Mouse (Mus musculus) hindbrain, embryonic 14.5 days (tissue): ENCODE measurements around the gene Nptxr. TPM values are rescaled to one million over a fixed set of nuclear protein-coding genes. Genes with fewer than 3 reads are reported as not detected.

Experiments
- ATAC-seq: fragments of 200-750 bp; cut with Nextera tagmentation; 2 replicates; pipeline ENCODE4 v1.8.0; 2017; ENCODE audit warnings: moderate number of reproducible peaks, mild to moderate bottlenecking, moderate TSS enrichment, moderate library complexity; ENCODE audit not compliant: low FRiP score
- DNase-seq: peaks from one replicate; pipeline ENCODE4 v3.0.0-alpha.2; 2015; ENCODE audit warnings: low spot score
- H3K27ac ChIP-seq: fragments of 300-500 bp; sonication (generic); 2 replicates; pipeline ENCODE4 v1.5.1; 2014; ENCODE audit warnings: mild to moderate bottlenecking, moderate library complexity
- H3K27me3 ChIP-seq: fragments of 300-500 bp; sonication (generic); 2 replicates; pipeline ENCODE4 v1.6.1; 2014; ENCODE audit warnings: mild to moderate bottlenecking, low read length, mixed read lengths; ENCODE audit not compliant: control insufficient read depth, insufficient read depth
- H3K36me3 ChIP-seq: fragments of 300-500 bp; sonication (generic); replicated peaks from 2 replicates; pipeline ENCODE4 v1.6.1; 2014; ENCODE audit not compliant: control insufficient read depth, insufficient read depth
- H3K4me1 ChIP-seq: fragments of 300-500 bp; sonication (generic); replicated peaks from 2 replicates; pipeline ENCODE4 v1.6.1; 2014; ENCODE audit warnings: antibody characterized with exemption, low read length, mixed read lengths; ENCODE audit not compliant: control insufficient read depth, insufficient read depth
- H3K4me2 ChIP-seq: fragments of 300-500 bp; sonication (generic); replicated peaks from 2 replicates; pipeline ENCODE4 v1.6.1; 2014; ENCODE audit warnings: mild to moderate bottlenecking, moderate library complexity
- H3K4me3 ChIP-seq: fragments of 300-500 bp; sonication (generic); replicated peaks from 2 replicates; pipeline ENCODE4 v1.5.1; 2014; ENCODE audit warnings: mild to moderate bottlenecking, low read length
- H3K9ac ChIP-seq: fragments of 300-500 bp; sonication (generic); 2 replicates; pipeline ENCODE4 v1.6.1; 2014
- H3K9me3 ChIP-seq: fragments of 300-500 bp; sonication (generic); 2 replicates; pipeline ENCODE4 v1.6.1; 2016; ENCODE audit warnings: low read length; ENCODE audit not compliant: control insufficient read depth
- WGBS: fragments of 180-500 bp; shearing (Covaris S2); extraction: QIAGEN DNeasy Blood & Tissue Kit; methylation state at CpG from one replicate; pipeline ENCODE4 v1.1.7; 2014; 5-methylcytosine and 5-hydroxymethylcytosine counted together
- polyA plus RNA-seq: library from polyadenylated mRNA; unstranded; fragments of >200 nt; fragmentation: Nextera tagmentation; extraction: Ambion mirVana; gene quantifications from 2 replicates; pipeline ENCODE4 v1.2.1, GENCODE M21; 2014

Nptxr gene
- polyA plus RNA-seq, 1 experiment from 2014 or later, result 20.9 TPM

DNA sequence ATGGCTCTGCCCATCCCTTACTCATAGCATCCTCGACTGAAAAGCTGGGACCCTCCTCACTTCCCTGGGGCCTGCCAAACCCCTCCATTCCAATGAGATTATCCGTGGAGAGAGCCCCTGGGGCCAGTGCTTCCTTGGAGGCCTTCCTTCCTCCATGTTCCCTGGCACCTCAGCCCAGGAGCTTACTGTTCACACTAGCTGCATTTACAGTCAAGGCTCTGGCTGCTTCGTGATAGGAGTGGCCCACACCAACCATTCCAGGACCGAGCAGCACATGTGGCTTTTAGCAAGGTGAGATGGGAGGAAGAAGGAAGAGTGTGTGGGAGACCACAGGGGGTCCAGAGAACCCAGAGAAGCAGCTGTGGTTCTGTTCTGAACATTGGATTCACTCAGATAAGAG lies 50.7 kb downstream of the Nptxr start:
- ATAC-seq (no peak), DNase-seq (no peak)
- 50% methylated on average over 4 of the region's 4 CpGs for WGBS
- Histone ChIP-seq H3K4me1 (no peaks in the 10 kb centered on the region), H3K27ac (no peak overlapping the region), H3K9me3 (no peaks in the 10 kb centered on the region), H3K36me3 (0 out of 2 replicates have a peak, but pooled peaks cover 6% of the 10 kb centered on the region), H3K9ac (no peak overlapping the region), H3K4me2 (no peak overlapping the region), H3K27me3 (no peaks in the 10 kb centered on the region), H3K4me3 (no peak overlapping the region)

DNA sequence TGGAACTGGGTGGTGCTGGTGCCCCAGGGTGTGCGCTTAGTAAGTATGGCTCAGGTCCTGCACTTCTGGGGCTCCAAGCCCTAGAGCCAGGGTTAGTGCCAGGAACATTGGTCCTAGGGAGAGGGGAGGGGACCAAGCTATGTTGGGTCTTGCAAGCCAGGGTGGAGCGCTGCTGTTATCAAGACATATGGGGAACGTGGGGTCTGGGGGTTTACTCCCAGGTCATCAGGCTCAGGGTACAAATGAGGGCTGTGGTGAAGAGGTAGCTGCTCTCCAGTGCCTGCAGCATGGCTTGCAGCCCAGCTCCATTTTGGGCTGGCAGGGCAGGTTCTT lies 51.2 kb downstream of the Nptxr start:
- Histone ChIP-seq H3K36me3 (0 out of 2 replicates have a peak, but pooled peaks cover 6% of the 10 kb centered on the region), H3K27me3 (no peaks in the 10 kb centered on the region), H3K9me3 (no peaks in the 10 kb centered on the region), H3K4me1 (no peaks in the 10 kb centered on the region), H3K9ac (no peak overlapping the region), H3K4me2 (no peak overlapping the region), H3K27ac (no peak overlapping the region), H3K4me3 (no peak overlapping the region)
- 79% methylated on average over 3 of the region's 3 CpGs for WGBS
- ATAC-seq (0 out of 2 replicates have a peak, but pooled peaks have one; percentile 25), DNase-seq (no peak)

DNA sequence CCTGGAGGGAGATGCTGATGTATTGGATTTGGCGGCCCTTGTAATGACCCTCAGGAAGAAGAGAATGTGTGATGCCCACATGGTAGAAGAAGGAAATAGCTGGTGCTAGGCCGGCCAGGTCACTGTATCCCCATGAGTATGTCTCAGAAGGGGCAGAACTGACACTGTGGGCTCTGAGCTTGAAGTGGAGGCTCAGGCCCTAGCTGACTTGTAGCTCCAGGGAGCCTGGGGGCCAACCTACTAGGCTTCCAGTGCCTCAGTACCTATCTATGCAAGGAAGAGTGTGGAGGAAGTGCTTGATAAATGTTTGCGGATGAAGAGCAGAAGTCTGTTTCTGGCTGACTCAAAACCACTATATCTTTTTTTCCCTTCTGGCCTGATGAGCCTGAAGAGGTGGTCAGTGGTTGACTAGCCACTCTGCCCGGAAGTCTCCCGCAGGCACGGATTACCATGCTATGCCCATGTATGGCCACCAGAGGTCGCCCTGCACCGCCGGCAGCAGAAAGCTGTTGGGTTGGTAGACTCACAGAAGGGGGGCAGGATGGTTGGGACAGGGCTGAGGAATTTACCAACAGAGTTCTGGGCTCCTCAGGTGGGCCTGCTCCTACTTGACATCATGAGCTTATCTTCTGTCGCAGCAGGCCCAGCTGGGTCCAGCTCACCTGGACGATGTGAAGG lies 51.7 kb downstream of the Nptxr start:
- ATAC-seq (peak; percentile 57; the same call in 1 of the 2 replicates), DNase-seq (peak; percentile 78)
- H3K4me1 ChIP-seq, result no peaks in the 10 kb centered on the region
- no peak overlapping the region for H3K27ac ChIP-seq
- no peak overlapping the region for H3K4me3 ChIP-seq
- H3K36me3 ChIP-seq, result 0 out of 2 replicates have a peak, but pooled peaks cover 6% of the 10 kb centered on the region
- no peak overlapping the region for H3K4me2 ChIP-seq
- H3K9me3 ChIP-seq, result no peaks in the 10 kb centered on the region
- H3K9ac ChIP-seq, result no peak overlapping the region
- whole genome bisulfite sequencing, result 26% methylated on average over 11 of the region's 11 CpGs
- no peaks in the 10 kb centered on the region for H3K27me3 ChIP-seq

DNA sequence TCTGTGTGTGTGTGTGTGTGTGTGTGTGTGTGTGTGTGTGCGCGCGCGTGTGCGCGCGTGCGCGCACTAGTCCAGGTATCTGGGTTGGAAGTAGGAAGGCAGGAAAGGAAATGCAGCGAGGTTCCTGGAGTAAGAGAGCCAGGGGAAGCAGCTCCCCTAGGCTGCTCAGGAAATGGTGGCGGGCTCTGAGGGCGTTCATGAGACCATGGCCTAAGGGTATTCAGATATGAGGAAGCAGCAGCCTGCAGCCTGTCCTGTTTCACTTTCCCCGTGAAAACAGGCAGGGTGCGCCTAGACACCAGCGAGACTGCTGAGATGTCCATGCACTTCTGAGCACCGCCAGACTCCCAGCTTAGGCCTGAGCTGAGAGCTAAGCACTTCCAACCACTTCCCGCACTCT lies 52.8 kb downstream of the Nptxr start:
- H3K36me3 ChIP-seq, result 0 out of 2 replicates have a peak, but pooled peaks cover 6% of the 10 kb centered on the region

DNA sequence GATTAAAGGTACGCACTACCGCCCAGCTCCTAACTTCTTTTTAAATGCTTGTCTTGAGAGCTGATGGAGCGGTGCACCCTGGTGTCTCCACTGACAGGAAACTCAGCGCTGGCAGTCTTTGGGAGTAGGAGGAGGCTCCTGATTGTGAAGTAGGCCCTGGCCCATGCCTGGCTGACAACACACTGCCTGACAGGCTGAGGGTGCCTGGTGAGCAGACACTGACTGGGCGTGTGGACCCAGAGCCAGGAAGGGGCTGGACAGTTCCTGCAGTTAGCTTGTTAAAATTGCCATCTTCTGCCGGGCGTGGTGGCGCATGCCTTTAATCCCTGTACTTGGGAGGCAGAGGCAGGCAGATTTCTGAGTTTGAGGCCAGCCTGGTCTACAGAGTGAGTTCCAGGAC lies 54.3 kb downstream of the Nptxr start:
- no peaks in the 10 kb centered on the region for H3K4me1 ChIP-seq
- no peak overlapping the region for H3K27ac ChIP-seq
- 0 out of 2 replicates have a peak, but pooled peaks cover 3% of the 10 kb centered on the region for H3K36me3 ChIP-seq
- WGBS, result 89% methylated on average over 8 of the region's 8 CpGs
- DNase-seq, result no peak
- H3K9ac ChIP-seq, result no peak overlapping the region
- no peak for ATAC-seq
- H3K4me2 ChIP-seq, result no peak overlapping the region
- no peak overlapping the region for H3K4me3 ChIP-seq
- no peaks in the 10 kb centered on the region for H3K9me3 ChIP-seq
- no peaks in the 10 kb centered on the region for H3K27me3 ChIP-seq

More for the DNA sequence above, 52.8 kb downstream of the Nptxr start:
- Histone ChIP-seq H3K27me3 (no peaks in the 10 kb centered on the region), H3K9ac (no peak overlapping the region), H3K4me2 (no peak overlapping the region), H3K27ac (no peak overlapping the region), H3K9me3 (no peaks in the 10 kb centered on the region), H3K4me3 (no peak overlapping the region), H3K4me1 (no peaks in the 10 kb centered on the region)
- DNase-seq, result no peak
- ATAC-seq, result no peak
- 91% methylated on average over 17 of the region's 17 CpGs for WGBS

DNA sequence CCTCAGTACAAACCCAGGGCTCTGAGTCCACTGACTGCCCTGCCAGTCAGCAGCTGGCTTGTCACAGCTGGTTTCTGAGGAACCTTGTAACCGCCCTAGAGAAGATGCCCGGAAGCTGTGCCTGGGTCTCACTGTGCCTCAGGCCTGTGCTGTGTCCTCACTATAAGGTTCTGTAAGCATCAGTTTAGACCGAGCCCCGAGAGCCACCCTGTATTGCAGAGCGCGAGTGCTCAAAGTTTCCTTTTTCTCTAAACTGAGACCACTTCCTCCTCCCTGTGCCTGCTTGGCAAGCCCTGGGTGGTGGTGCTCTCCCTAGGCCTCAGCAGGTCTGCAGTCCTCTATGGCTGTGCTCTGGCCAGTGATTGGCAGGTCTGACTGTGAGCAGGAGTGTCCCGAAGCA lies 55.4 kb downstream of the Nptxr start:
- 97% methylated on average over 7 of the region's 7 CpGs for WGBS
- no peaks in the 10 kb centered on the region for H3K36me3 ChIP-seq
- H3K4me2 ChIP-seq, result no peak overlapping the region
- DNase-seq (no peak), ATAC-seq (no peak)
- H3K9ac ChIP-seq, result no peak overlapping the region
- no peak overlapping the region for H3K27ac ChIP-seq
- H3K27me3 ChIP-seq, result no peaks in the 10 kb centered on the region
- no peaks in the 10 kb centered on the region for H3K4me1 ChIP-seq
- no peaks in the 10 kb centered on the region for H3K9me3 ChIP-seq
- H3K4me3 ChIP-seq, result no peak overlapping the region

DNA sequence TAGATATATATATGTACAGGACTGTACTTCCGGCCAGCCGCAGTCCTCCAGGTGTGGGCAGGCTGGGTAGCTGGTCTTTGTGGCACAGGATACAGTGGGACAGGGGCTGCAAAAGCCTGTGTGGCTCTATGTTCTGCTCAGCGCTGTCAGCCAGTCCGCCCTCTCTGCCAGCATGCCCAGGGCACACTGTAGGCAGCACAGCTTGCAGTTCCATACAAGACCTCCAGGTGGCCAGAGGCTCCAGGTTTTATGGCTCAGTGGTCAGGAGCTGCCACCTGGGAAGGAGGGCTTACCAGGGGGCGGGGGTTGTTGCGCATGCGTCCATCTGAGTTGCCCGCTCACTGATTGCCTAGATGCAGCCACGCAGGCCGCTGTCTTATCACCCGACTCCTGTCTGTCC lies 56.6 kb downstream of the Nptxr start:
- Histone ChIP-seq H3K4me2 (no peak overlapping the region), H3K9ac (no peak overlapping the region), H3K27me3 (no peaks in the 10 kb centered on the region), H3K9me3 (no peaks in the 10 kb centered on the region), H3K4me3 (no peak overlapping the region), H3K4me1 (peaks cover 3% of the 10 kb centered on the region; the same call in 1 of the 2 replicates), H3K36me3 (no peaks in the 10 kb centered on the region), H3K27ac (no peak overlapping the region)
- ATAC-seq, result peak; percentile 22; the same call in 1 of the 2 replicates
- 61% methylated on average over 11 of the region's 11 CpGs for WGBS
- DNase-seq, result peak; percentile 52

DNA sequence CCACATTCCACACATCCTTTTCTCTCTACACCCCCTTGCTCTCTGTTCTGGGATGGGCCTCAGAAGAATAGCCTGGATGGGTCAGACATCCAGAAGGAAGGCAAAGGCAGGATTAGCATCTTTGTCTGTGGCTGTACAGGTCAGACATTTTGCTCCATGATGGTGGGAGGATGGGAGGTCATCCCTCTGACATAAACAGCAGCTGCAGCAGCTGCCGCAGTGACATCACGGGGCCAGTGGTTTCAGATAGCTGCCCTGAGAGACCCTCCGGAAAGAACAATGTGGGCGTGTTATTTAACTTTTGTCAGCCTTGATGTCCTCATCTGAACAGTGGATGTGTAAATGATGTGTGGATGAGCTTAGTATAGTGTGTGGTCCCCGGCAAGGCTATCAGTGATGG lies 58.7 kb downstream of the Nptxr start:
- no peak for DNase-seq
- Histone ChIP-seq H3K4me1 (peaks cover 12% of the 10 kb centered on the region), H3K27me3 (no peaks in the 10 kb centered on the region), H3K9ac (no peak overlapping the region), H3K4me2 (no peak overlapping the region), H3K4me3 (no peak overlapping the region), H3K36me3 (no peaks in the 10 kb centered on the region), H3K9me3 (no peaks in the 10 kb centered on the region), H3K27ac (no peak overlapping the region)
- 85% methylated on average over 5 of the region's 5 CpGs for WGBS
- no peak for ATAC-seq

DNA sequence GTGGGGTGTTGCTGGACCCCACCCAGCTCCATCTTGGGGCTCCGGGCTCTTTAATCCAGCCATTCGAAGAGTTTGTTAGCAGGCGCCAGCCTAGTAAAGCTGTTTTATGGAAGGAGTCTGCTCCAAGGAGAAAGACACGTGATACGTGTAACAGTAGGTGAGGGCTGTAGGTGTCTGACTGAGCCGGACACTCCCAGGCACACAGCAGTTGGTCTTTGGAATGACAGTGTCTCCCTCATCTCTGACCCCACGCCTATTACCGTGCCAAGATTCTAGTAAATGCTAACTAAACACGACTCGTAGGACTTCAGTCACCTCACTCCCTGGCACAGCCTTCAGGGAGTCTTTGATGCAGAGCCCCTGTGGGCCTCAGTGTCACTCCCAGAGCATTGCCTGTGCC lies 59.3 kb downstream of the Nptxr start:
- ATAC-seq (no peak), DNase-seq (no peak)
- no peak overlapping the region for H3K4me3 ChIP-seq
- H3K9me3 ChIP-seq, result no peaks in the 10 kb centered on the region
- no peak overlapping the region for H3K27ac ChIP-seq
- no peaks in the 10 kb centered on the region for H3K27me3 ChIP-seq
- peaks cover 18% of the 10 kb centered on the region for H3K4me1 ChIP-seq
- no peak overlapping the region for H3K9ac ChIP-seq
- WGBS, result 85% methylated on average over 10 of the region's 10 CpGs
- no peaks in the 10 kb centered on the region for H3K36me3 ChIP-seq
- no peak overlapping the region for H3K4me2 ChIP-seq

DNA sequence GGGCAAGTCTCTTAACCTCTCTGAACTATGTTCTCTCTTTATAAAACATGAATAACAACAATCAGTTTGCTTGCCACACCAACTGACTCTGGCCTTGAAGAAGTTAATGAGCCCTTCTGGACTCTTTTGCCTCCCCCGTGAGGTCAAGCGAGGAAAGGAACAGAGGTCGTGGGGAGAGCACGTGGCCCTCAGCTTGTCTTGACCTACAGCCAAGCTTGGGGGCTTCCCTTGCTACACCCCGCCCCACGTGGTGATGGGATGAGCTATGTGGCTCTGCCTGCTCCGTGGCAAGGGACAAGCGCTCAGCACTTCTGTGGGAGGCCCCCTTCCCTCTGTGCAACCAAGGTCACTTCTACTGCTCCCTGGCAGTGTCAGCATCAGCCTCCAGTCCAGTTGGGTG lies 59.8 kb downstream of the Nptxr start:
- Histone ChIP-seq H3K27ac (no peak overlapping the region), H3K4me3 (no peak overlapping the region), H3K9ac (no peak overlapping the region), H3K36me3 (peaks cover under 1% of the 10 kb centered on the region; the same call in 1 of the 2 replicates), H3K27me3 (no peaks in the 10 kb centered on the region), H3K4me2 (no peak overlapping the region), H3K4me1 (peaks cover 19% of the 10 kb centered on the region), H3K9me3 (no peaks in the 10 kb centered on the region)
- no peak for ATAC-seq
- WGBS, result 79% methylated on average over 8 of the region's 8 CpGs
- DNase-seq, result no peak
